Mouse (Mus musculus): ENCODE data around the gene Rab40c. TPM values are rescaled to one million over a fixed set of nuclear protein-coding genes. Genes with fewer than 3 reads are reported as not detected.

Rab40c gene
- polyA plus RNA-seq, 1 experiment from 2014 or later, result 24.4 TPM

GRCm38 (mm10) chr17:25913877-25914275 is 5.7 kb downstream of the Rab40c start:
- WGBS, result 18% methylated on average over 1 of the region's 1 CpGs
- Histone ChIP-seq H3K36me3 (peaks cover 14% of the 10 kb centered on the region), H3K9me3 (no peaks in the 10 kb centered on the region), H3K27me3 (ENCODE audit: insufficient read depth, poor library complexity, severe bottlenecking) (no peaks in the 10 kb centered on the region), H3K4me1 (peaks cover 39% of the 10 kb centered on the region), H3K27ac (0 out of 2 replicates have a peak overlapping the region, but pooled peaks have one; percentile 29), H3K4me3 (no peak overlapping the region)
- DNase-seq (ENCODE audit: low spot score), result no peak

GRCm38 (mm10) chr17:25913186-25913876 is 6.2 kb downstream of the Rab40c start:
- 72% methylated on average over 14 of the region's 14 CpGs for WGBS
- Histone ChIP-seq H3K27ac (0 out of 2 replicates have a peak overlapping the region, but pooled peaks have one; percentile 29), H3K27me3 (ENCODE audit: insufficient read depth, poor library complexity, severe bottlenecking) (no peaks in the 10 kb centered on the region), H3K4me1 (peaks cover 34% of the 10 kb centered on the region), H3K9me3 (no peaks in the 10 kb centered on the region), H3K4me3 (no peak overlapping the region), H3K36me3 (peaks cover 14% of the 10 kb centered on the region)
- no peak for DNase-seq (ENCODE audit: low spot score)

DNA sequence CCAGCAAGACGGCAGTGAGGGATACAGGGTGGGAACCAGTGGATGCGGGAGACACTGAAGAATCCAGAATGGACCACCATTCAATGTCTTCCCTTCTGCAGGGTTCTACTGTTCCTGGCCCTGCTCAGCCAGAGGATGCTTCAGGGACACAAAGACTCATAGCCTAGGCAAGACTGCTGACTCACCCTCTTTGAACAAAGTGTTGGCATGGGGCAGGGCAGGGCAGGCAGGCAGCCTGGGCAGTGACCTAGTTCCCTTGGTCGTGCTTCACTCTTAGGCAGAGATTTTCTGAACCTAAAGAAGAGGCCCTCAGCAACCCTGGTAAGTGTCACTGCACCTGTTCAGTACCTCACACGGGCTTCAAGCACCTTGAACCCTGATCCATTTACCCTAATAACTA is 7.7 kb downstream of the Rab40c start:
- DNase-seq (ENCODE audit: low spot score), result no peak
- Histone ChIP-seq H3K4me1 (peaks cover 25% of the 10 kb centered on the region), H3K36me3 (peaks cover 8% of the 10 kb centered on the region), H3K9me3 (no peaks in the 10 kb centered on the region), H3K27me3 (ENCODE audit: insufficient read depth, poor library complexity, severe bottlenecking) (no peaks in the 10 kb centered on the region), H3K27ac (no peak overlapping the region), H3K4me3 (no peak overlapping the region)
- WGBS, result 86% methylated on average over 4 of the region's 4 CpGs

GRCm38 (mm10) chr17:25907640-25908039 is 11.9 kb downstream of the Rab40c start:
- Histone ChIP-seq H3K27ac (no peak overlapping the region), H3K9me3 (no peaks in the 10 kb centered on the region), H3K27me3 (ENCODE audit: insufficient read depth, poor library complexity, severe bottlenecking) (no peaks in the 10 kb centered on the region), H3K4me1 (no peaks in the 10 kb centered on the region), H3K4me3 (no peak overlapping the region), H3K36me3 (peaks cover 10% of the 10 kb centered on the region; the same call in 1 of the 2 replicates)
- no peak for DNase-seq (ENCODE audit: low spot score)
- WGBS, result 85% methylated on average over 2 of the region's 2 CpGs

GRCm38 (mm10) chr17:25903061-25903460 is 16.5 kb downstream of the Rab40c start:
- Histone ChIP-seq H3K4me1 (no peaks in the 10 kb centered on the region), H3K27me3 (ENCODE audit: insufficient read depth, poor library complexity, severe bottlenecking) (no peaks in the 10 kb centered on the region), H3K9me3 (no peaks in the 10 kb centered on the region), H3K27ac (no peak overlapping the region), H3K4me3 (no peak overlapping the region), H3K36me3 (peaks cover 25% of the 10 kb centered on the region)
- 80% methylated on average over 3 of the region's 3 CpGs for WGBS
- DNase-seq (ENCODE audit: low spot score), result no peak

DNA sequence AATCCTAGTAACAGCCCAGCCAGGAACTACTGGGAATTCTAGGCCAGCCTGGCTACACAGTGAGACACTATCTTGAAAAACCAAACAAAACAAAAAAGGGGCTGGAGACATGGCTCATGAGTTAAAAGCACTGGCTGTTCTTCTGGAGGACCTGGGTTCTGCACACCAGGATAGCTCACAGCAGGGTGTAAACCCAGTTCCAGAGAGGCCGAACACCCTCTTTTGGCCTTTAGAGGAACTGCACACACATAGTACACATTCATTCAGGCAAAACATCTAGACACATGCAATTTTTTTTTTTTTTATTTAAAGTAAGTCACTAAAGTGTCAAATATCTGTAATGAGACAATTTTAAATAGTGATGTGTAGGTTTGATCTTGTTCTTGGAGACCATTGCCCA is 19.3 kb downstream of the Rab40c start:
- 88% methylated on average over 1 of the region's 1 CpGs for WGBS
- no peak for DNase-seq (ENCODE audit: low spot score)

GRCm38 (mm10) chr17:25895891-25896290 is 23.6 kb downstream of the Rab40c start:
- 63% methylated on average over 12 of the region's 12 CpGs for WGBS
- H3K27ac ChIP-seq, result peak overlapping the region; percentile 36; the same call in 1 of the 2 replicates

More for the DNA sequence above, 19.3 kb downstream of the Rab40c start:
- Histone ChIP-seq H3K36me3 (peaks cover 15% of the 10 kb centered on the region), H3K27ac (no peak overlapping the region), H3K4me3 (no peak overlapping the region), H3K27me3 (ENCODE audit: insufficient read depth, poor library complexity, severe bottlenecking) (no peaks in the 10 kb centered on the region), H3K9me3 (no peaks in the 10 kb centered on the region), H3K4me1 (peaks cover 15% of the 10 kb centered on the region)

DNA sequence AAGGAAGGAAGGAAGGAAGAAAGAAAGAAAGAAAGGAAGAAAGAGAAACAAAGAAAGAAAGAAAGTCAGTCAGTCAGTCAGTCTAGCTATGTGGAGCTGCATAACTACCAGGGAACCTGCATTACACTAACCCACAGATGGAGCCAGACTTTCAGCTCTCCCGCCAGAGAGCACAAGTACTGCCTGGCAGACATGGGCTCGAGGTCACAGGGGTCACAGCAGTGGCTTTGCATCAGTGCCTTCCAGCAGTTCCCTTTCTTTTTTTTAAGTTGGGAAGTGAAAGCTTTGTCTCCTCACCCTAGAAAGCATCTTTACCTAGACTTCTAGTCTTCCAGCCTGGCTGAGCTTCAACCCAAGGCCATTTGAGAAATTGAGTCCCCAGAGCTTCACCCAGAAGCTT is 24.1 kb downstream of the Rab40c start:
- no peaks in the 10 kb centered on the region for H3K27me3 ChIP-seq (ENCODE audit: insufficient read depth, poor library complexity, severe bottlenecking)
- peak overlapping the region; percentile 36; the same call in 1 of the 2 replicates for H3K27ac ChIP-seq
- no peak for DNase-seq (ENCODE audit: low spot score)

More at GRCm38 (mm10) chr17:25895891-25896290, 23.6 kb downstream of the Rab40c start:
- peaks cover 11% of the 10 kb centered on the region for H3K36me3 ChIP-seq
- H3K4me1 ChIP-seq, result peaks cover 20% of the 10 kb centered on the region
- H3K4me3 ChIP-seq, result no peak overlapping the region
- H3K9me3 ChIP-seq, result no peaks in the 10 kb centered on the region
- H3K27me3 ChIP-seq (ENCODE audit: insufficient read depth, poor library complexity, severe bottlenecking), result no peaks in the 10 kb centered on the region
- DNase-seq (ENCODE audit: low spot score), result no peak

DNA sequence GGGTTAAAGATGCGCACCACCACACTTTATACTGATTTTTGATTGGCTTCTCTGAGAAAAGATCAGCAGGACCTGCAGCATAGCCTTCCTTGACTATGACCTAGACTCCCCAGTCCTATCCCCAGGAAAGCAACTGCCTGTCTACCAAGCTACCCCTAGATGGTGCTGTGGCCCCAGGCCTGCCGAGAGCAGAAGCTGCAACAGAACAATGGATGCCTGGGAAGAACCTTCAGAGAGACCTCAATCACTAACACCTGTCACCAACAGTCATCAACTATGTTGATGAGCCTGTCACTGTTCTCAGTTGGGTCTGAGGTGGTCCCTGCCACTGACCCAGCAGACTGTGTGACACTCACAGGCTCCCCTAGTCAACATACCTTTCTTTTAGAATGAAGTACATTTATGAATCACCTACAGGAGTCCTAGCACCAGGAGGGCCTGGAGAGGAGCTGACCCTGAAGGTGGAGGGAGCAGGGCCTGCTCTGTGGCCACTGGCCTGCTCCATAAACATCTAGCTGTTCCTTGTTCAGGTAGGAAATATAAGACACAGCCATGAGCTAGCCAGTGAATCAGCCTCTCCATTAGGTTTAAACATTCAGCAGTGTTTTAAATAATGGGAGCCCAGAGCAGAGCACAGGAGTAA is 25.4 kb downstream of the Rab40c start:
- 26% methylated on average over 2 of the region's 2 CpGs for WGBS
- peaks cover 20% of the 10 kb centered on the region for H3K4me1 ChIP-seq
- DNase-seq (ENCODE audit: low spot score), result peak; percentile 89
- H3K36me3 ChIP-seq, result peaks cover 14% of the 10 kb centered on the region
- H3K27me3 ChIP-seq (ENCODE audit: insufficient read depth, poor library complexity, severe bottlenecking), result no peaks in the 10 kb centered on the region
- no peak overlapping the region for H3K4me3 ChIP-seq
- H3K27ac ChIP-seq, result no peak overlapping the region; the same call in 1 of the 2 replicates
- H3K9me3 ChIP-seq, result no peaks in the 10 kb centered on the region

More for the DNA sequence above, 24.1 kb downstream of the Rab40c start:
- H3K4me3 ChIP-seq, result no peak overlapping the region
- H3K4me1 ChIP-seq, result peaks cover 20% of the 10 kb centered on the region
- H3K36me3 ChIP-seq, result peaks cover 7% of the 10 kb centered on the region
- no peaks in the 10 kb centered on the region for H3K9me3 ChIP-seq
- 37% methylated on average over 2 of the region's 2 CpGs for WGBS

DNA sequence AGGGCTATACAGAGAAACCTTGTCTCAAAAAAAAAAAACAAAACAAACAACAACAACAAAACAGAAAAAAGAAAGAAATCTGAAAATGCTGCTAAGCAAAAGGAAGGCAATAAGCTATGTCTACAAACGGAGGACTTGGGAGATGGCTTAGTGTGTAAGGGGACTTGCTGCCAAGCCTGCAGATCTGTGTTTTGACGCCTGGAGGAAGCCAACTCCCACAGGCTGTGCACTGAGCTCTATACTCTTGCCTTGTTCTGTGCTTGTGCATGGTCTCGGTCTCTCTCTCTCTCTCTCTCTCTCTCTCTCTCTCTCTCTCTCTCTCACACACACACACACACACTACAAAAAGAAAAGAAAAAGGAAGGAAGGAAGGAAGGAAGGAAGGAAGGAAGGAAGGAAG is 30.7 kb downstream of the Rab40c start:
- Histone ChIP-seq H3K4me1 (0 out of 2 replicates have a peak, but pooled peaks cover 10% of the 10 kb centered on the region), H3K36me3 (peaks cover 47% of the 10 kb centered on the region), H3K4me3 (no peak overlapping the region), H3K9me3 (no peaks in the 10 kb centered on the region), H3K27me3 (ENCODE audit: insufficient read depth, poor library complexity, severe bottlenecking) (no peaks in the 10 kb centered on the region), H3K27ac (no peak overlapping the region)
- 91% methylated on average over 3 of the region's 3 CpGs for WGBS
- DNase-seq (ENCODE audit: low spot score), result no peak

DNA sequence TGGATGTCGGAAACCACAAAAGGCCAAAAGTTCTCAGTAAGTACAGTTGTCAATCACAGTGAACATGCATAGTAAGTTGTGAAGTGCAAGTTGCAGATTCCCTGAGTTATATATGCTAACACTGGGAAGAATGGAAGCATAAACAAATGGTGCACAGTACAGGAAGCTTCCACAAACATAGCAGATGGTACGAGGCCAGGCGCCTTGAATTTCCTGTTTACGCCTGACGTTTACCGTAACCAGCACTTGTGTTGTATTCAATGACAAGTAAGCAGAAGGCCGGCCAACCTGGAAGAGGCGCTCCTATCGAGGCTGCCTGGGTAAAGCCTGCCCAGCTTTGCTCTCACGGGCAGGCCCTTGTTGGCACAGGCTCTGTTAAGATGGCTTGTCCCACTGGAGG is 32.1 kb downstream of the Rab40c start:
- H3K27ac ChIP-seq, result no peak overlapping the region
- peaks cover 23% of the 10 kb centered on the region for H3K4me1 ChIP-seq
- no peaks in the 10 kb centered on the region for H3K27me3 ChIP-seq (ENCODE audit: insufficient read depth, poor library complexity, severe bottlenecking)
- no peak for DNase-seq (ENCODE audit: low spot score)
- H3K36me3 ChIP-seq, result peaks cover 61% of the 10 kb centered on the region
- no peak overlapping the region for H3K4me3 ChIP-seq
- no peaks in the 10 kb centered on the region for H3K9me3 ChIP-seq
- WGBS, result 89% methylated on average over 10 of the region's 10 CpGs

DNA sequence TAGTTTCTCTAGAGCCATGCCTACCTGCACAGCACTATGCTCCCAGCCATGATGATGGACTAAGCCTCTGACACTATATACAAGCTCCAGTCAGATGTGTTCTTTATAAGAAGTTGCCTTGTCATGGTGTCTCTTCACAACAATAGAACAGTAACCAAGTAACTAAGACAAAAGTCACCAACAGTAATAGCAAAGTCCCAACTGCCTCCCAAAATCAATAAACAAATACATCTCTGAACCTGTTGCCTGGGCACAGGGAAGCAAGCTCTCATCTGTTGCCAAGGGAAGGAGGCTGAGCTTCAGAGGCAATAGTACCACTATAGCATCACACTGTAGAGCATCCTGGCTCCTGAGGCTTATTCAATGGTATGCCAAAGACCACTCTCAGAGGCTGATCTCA is 32.7 kb downstream of the Rab40c start:
- no peak overlapping the region for H3K27ac ChIP-seq
- H3K36me3 ChIP-seq, result peaks cover 65% of the 10 kb centered on the region
- no peaks in the 10 kb centered on the region for H3K27me3 ChIP-seq (ENCODE audit: insufficient read depth, poor library complexity, severe bottlenecking)
- no peak overlapping the region for H3K4me3 ChIP-seq
- H3K4me1 ChIP-seq, result peaks cover 29% of the 10 kb centered on the region
- H3K9me3 ChIP-seq, result no peaks in the 10 kb centered on the region
- DNase-seq (ENCODE audit: low spot score), result no peak

GRCm38 (mm10) chr17:25885636-25886035 is 33.9 kb downstream of the Rab40c start:
- H3K27ac ChIP-seq, result no peak overlapping the region
- peaks cover 41% of the 10 kb centered on the region for H3K4me1 ChIP-seq
- DNase-seq (ENCODE audit: low spot score), result no peak
- H3K4me3 ChIP-seq, result no peak overlapping the region
- WGBS, result 64% methylated on average over 4 of the region's 4 CpGs
- peaks cover 65% of the 10 kb centered on the region for H3K36me3 ChIP-seq
- no peaks in the 10 kb centered on the region for H3K9me3 ChIP-seq
- H3K27me3 ChIP-seq (ENCODE audit: insufficient read depth, poor library complexity, severe bottlenecking), result no peaks in the 10 kb centered on the region
